22 mouse cellular contexts compared by ENCODE assay signal in the genomic region with DNA sequence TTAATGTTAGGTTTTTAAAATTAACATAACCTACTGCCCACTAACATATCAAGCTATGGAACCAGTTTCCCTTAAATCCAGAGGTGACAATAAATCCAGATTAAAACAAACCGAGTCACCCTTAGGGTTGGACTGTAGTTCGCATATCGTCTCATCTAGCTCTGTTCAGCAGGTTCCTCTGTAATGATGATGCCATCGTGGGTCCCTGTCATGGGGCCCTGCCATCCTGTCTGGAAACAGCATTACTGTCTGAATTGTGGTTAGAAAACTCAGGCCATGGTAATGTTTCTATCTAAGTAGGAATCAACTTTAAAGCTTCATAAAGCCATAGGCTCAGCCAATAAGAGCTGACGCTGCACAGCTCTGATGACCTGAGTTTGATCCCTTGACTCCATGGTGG. TPM values are rescaled to one million over a fixed set of nuclear protein-coding genes. Genes with fewer than 3 reads are reported as not detected.
DNase-seq lines count a peak whose midpoint lies in the region; ATAC-seq and TF ChIP-seq lines count a peak whose summit lies in the region.
"Had no signal": no experiment of that assay in that cellular context is flagged by ENCODE, and none has a peak within 500 bp of the region (broad histone marks: within the 10 kb centered on the region; RNA-seq: fewer than 3 reads in every experiment).

No protein-coding gene starts in this region.

- 0 out of 2 replicates have a peak overlapping the region, but pooled peaks have one; percentile 11 for H3K27ac ChIP-seq in layer of hippocampus, adult 2 months
- H3K27ac ChIP-seq: embryonic facial prominence, embryonic 13.5 days; embryonic facial prominence, embryonic 15.5 days; forebrain, embryonic 10.5 days; forebrain, embryonic 12.5 days had no signal

- ATAC-seq in megakaryocyte, adult 5-6 weeks (ENCODE audit: poor library complexity, severe bottlenecking) = peak; percentile 57; the same call in 1 of the 2 replicates
- ATAC-seq: forebrain, embryonic 14.5 days; forebrain, embryonic 16.5 days had no signal

- no peak for TF ChIP-seq CTCF in layer of hippocampus, adult 2 months (conservative IDR thresholded peaks at IDR 0.05)

- H3K4me3 ChIP-seq in layer of hippocampus, adult 2 months = no peak overlapping the region
- H3K4me3 ChIP-seq: embryonic facial prominence, embryonic 13.5 days; embryonic facial prominence, embryonic 15.5 days; erythroblast, embryonic 14.5 days; forebrain, embryonic 10.5 days; forebrain, embryonic 12.5 days had no signal

- DNase-seq in layer of hippocampus, adult 2 months (ENCODE audit: low spot score in 2 of 2) = no peak
- DNase-seq in layer of hippocampus, adult 11-12 months (ENCODE audit: low spot score) = no peak
- DNase-seq in 416B (ENCODE audit: low read depth) = peak; percentile 54
- no peak for DNase-seq in cerebellum, adult 9-10 months
- no peak for DNase-seq in cerebellum, adult 9-11 months
- DNase-seq: adrenal gland, adult 2 months; adrenal gland, postnatal 10 days; adrenal gland, postnatal 25 days; cerebellum, adult 11 months; cerebellum, adult 18-20 months; cerebellum, adult 8-10 months; cerebellum, postnatal 14 days; cerebellum, postnatal 36 days; embryo, embryonic 11 days had no signal

RNA-seq across cellular contexts. Expression of a gene that starts 48.4 kb away (rescaled TPM):
- 10 to 100 TPM; 90.9 to 94.0 TPM for total RNA-seq in layer of hippocampus, adult 2 months (2021)
- total RNA-seq in megakaryocyte, adult 5-6 weeks (2015) = 11.2 and 17.5 TPM in 2 replicates
- 20.7 and 21.8 TPM in 2 replicates for total RNA-seq in megakaryocyte, adult 5-6 weeks (2017)

Comparison
In these comparisons a context has a peak if more than half of its experiments do, and no peak if none do; other contexts are left out.
1. RNA of a gene that starts 48.4 kb away (total RNA-seq): 90.9 to 94.0 TPM in layer of hippocampus, adult 2 months; 11.2 to 21.8 TPM in megakaryocyte, adult 5-6 weeks; every median in the first group is over 4 times any median in the second.